Mouse (Mus musculus): ENCODE data around the gene Prr3.
"Not testable (repeated sequence)": the region's sequence is repeated elsewhere in the genome, so short reads cannot be mapped to it uniquely, and the experiment has no call there.

Gene Prr3

GRCm38 (mm10) chr17:36014977-36015376, 34.9 kb upstream of the Prr3 start:
- H3K27me3 ChIP-seq (ENCODE audit: control insufficient read depth, insufficient read depth, low read length, poor library complexity, severe bottlenecking), result no peaks in the 10 kb centered on the region
- no peak for DNase-seq (ENCODE audit: low read depth, low spot score)
- peaks cover 21% of the 10 kb centered on the region for H3K36me3 ChIP-seq (ENCODE audit: control insufficient read depth, insufficient read depth, low read length, poor library complexity, severe bottlenecking)

DNA sequence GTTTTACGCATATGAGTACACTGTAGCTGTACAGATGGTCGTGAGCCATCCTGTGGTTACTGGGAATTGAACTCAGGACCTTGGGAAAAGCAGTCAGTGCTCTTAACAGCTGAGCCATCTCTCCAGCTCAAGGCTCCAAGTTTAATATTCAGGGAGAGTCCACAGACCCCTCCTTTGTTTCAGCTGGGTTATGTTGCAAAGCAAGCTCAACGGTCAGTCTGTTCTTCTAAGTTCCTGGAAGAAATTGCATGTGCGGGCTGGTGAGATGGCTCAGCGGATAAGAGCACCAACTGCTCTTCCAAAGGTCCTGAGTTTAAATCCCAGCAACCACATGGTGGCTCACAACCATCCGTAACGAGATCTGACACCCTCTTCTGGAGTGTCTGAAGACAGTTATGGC, 24.4 kb upstream of the Prr3 start:
- not testable (repeated sequence) for H3K27me3 ChIP-seq (ENCODE audit: control insufficient read depth, insufficient read depth, low read length, poor library complexity, severe bottlenecking); DNase-seq (ENCODE audit: low read depth, low spot score); H3K36me3 ChIP-seq (ENCODE audit: control insufficient read depth, insufficient read depth, low read length, poor library complexity, severe bottlenecking)

GRCm38 (mm10) chr17:36003331-36003730, 23.3 kb upstream of the Prr3 start:
- Histone ChIP-seq H3K36me3 (ENCODE audit: control insufficient read depth, insufficient read depth, low read length, poor library complexity, severe bottlenecking) (no peaks in the 10 kb centered on the region), H3K27me3 (ENCODE audit: control insufficient read depth, insufficient read depth, low read length, poor library complexity, severe bottlenecking) (no peaks in the 10 kb centered on the region)
- DNase-seq (ENCODE audit: low read depth, low spot score), result no peak

DNA sequence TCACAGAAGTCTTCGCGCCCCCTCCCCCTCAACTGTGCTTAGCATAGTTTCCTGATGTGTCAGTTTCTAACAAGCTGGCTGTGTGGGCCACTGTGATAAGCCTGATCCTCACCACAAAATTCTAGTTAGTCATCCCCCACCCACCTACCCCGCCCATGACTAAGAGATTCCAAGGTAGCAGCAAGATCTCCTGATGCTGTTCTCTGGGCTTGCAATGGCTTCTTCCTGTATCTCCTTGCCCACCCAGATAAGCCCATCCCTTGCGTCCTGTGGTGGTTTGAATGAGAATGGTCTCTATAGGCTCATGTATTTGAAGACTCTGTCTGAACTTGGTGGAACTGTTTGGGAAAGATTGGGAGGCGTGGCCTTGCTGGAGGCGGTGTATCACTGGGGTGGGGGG, 21.9 kb upstream of the Prr3 start:
- H3K27me3 ChIP-seq (ENCODE audit: control insufficient read depth, insufficient read depth, low read length, poor library complexity, severe bottlenecking), result no peaks in the 10 kb centered on the region
- no peaks in the 10 kb centered on the region for H3K36me3 ChIP-seq (ENCODE audit: control insufficient read depth, insufficient read depth, low read length, poor library complexity, severe bottlenecking)
- peak; percentile 20 for DNase-seq (ENCODE audit: low read depth, low spot score)

DNA sequence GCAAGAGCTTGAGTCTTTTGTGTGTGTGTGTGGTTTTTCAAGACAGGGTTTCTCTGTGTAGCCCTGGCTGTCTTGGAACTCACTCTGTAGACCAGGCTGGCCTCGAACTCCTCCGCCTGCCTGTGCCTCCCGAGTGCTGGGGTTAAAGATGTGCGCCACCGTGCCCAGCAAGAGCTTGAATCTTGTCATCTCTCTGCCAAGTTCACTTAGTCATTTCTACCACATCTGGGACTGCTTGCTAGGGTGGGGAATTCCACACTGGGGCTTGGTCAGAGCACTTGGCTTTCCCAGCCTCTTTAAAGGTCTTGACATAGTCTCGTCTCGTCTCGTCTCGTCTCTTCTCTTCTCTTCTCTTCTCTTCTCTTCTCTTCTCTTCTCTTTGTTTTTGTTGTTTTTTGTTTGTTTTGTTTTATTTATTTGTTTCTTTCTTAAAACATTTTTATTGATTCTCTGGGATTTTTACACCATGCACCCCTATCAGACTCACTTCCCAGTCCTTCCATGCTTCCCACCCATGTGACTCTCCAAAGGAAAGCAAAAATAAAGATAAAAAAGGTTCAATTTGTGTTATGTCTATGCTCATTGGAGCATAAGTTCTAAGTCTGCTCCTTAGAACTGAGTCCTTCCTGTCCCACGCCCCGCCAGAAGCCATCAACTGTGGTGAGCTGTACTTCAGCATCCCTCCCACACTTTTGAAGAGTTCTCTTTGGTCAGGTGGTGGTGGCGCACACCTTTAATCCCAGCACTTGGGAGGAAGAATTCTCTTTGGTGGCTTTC, 21.3 kb upstream of the Prr3 start:
- H3K27me3 ChIP-seq (ENCODE audit: control insufficient read depth, insufficient read depth, low read length, poor library complexity, severe bottlenecking), result no peaks in the 10 kb centered on the region
- peak; percentile 51 for DNase-seq (ENCODE audit: low read depth, low spot score)
- H3K36me3 ChIP-seq (ENCODE audit: control insufficient read depth, insufficient read depth, low read length, poor library complexity, severe bottlenecking), result no peaks in the 10 kb centered on the region

GRCm38 (mm10) chr17:36000349-36000748, 20.3 kb upstream of the Prr3 start:
- DNase-seq (ENCODE audit: low read depth, low spot score), result peak; percentile 31
- H3K27me3 ChIP-seq (ENCODE audit: control insufficient read depth, insufficient read depth, low read length, poor library complexity, severe bottlenecking), result no peaks in the 10 kb centered on the region
- no peaks in the 10 kb centered on the region for H3K36me3 ChIP-seq (ENCODE audit: control insufficient read depth, insufficient read depth, low read length, poor library complexity, severe bottlenecking)

- peak; percentile 85 for DNase-seq (ENCODE audit: low read depth, low spot score)
- no peaks in the 10 kb centered on the region for H3K27me3 ChIP-seq (ENCODE audit: control insufficient read depth, insufficient read depth, low read length, poor library complexity, severe bottlenecking)
- no peaks in the 10 kb centered on the region for H3K36me3 ChIP-seq (ENCODE audit: control insufficient read depth, insufficient read depth, low read length, poor library complexity, severe bottlenecking)
These were observed 19.3 kb upstream of the Prr3 start for GRCm38 (mm10) chr17:35999356-35999755.

DNA sequence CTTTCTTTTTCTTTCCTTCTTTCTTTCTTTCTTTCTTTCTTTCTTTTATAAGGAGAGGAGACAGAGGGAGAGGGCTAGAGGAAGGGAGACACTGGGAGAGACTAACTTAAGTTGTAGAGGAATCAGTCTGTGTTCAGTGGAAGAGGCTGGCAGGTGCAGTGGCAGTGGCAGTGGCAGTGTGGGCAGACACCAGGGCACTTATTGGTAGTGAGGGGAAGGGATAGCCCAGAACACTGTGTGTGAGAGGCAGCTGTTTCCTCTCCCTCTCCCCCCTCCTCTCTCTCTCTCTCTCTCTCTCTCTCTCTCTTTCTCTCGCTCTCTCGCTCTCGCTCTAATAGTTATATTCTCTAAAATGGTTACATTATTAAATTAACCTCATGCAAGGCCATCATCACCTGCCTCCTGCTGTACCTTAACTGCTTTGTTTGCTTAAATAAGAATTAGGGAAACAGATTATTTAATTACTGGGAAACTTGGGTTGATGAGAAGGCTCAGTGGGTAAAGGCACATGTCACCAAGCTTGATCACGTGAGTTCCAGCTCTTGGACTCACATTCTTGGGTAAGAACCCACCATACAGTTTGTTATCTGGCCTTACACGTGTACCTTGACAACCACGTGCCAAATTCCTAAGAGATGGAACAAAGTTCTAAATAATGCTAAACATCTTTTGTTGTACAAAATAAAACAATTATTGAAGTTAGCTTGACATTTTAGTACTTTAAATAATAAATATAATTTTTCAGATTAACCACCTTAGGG, 18.7 kb upstream of the Prr3 start:
- no peaks in the 10 kb centered on the region for H3K36me3 ChIP-seq (ENCODE audit: control insufficient read depth, insufficient read depth, low read length, poor library complexity, severe bottlenecking)
- H3K27me3 ChIP-seq (ENCODE audit: control insufficient read depth, insufficient read depth, low read length, poor library complexity, severe bottlenecking), result no peaks in the 10 kb centered on the region
- DNase-seq (ENCODE audit: low read depth, low spot score), result peak; percentile 65

DNA sequence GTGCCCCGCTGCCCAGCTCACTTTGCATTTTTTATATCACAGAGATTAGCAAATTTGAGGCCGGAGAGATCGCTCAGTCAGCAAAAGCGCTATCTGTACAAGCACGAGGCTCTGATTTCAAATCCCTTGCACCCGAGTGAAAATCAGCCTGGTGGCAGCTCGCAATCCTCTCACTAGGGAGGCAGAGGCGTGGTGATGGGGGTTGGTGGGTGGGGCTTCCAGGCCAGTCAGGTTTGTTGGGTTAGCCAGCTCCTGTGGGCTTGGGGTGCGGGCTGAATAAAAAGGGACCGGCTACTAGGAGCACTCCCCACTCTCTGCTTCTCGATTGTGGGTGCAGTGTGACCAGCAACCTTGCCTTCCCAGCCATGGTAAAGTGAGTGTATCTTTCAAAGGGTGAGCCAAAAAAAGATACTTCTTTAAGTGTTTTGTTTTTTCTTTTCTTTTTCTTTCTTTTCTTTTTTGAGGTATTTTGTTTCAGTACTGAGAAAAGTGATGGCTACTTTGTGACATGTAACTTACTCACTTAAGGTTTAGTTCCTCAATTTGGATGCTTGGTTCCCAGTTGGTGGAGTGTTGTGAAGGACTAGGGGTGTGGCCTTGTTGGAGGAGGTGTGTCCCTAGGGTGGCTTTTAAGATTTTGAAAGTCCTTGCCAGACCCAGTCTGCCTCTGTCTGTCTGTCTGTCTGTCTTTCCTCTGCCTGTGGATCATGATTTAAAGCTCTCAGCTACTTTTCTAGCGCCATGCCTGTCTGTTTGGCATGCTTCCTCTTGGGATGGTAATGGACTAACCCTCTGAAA, 17.9 kb upstream of the Prr3 start:
- peak; percentile 90 for DNase-seq (ENCODE audit: low read depth, low spot score)
- Histone ChIP-seq H3K27me3 (ENCODE audit: control insufficient read depth, insufficient read depth, low read length, poor library complexity, severe bottlenecking) (no peaks in the 10 kb centered on the region), H3K36me3 (ENCODE audit: control insufficient read depth, insufficient read depth, low read length, poor library complexity, severe bottlenecking) (no peaks in the 10 kb centered on the region)

DNA sequence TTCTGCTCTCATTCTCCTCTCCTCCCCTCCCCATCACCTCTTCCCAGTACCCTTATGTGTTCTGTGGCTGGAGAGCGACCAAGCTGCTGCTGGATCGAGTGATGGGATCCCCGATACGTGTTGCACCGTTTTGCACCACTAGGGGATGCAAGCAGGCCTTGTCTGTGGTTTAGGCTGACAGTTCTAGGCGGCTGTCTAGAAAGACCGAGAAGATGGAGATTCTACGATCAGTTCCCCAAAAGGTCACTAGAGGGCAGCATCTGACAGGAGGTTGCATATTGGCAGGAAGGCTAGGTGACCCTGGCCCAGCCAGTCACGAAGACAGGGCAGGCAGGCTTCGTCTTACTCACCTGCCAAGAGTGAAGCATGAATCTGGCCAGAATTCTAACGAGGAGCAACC, 16.9 kb upstream of the Prr3 start:
- DNase-seq (ENCODE audit: low read depth, low spot score), result peak; percentile 99
- Histone ChIP-seq H3K27me3 (ENCODE audit: control insufficient read depth, insufficient read depth, low read length, poor library complexity, severe bottlenecking) (no peaks in the 10 kb centered on the region), H3K36me3 (ENCODE audit: control insufficient read depth, insufficient read depth, low read length, poor library complexity, severe bottlenecking) (no peaks in the 10 kb centered on the region)

GRCm38 (mm10) chr17:35994879-35995240, 14.8 kb upstream of the Prr3 start:
- DNase-seq (ENCODE audit: low read depth, low spot score), result no peak
- Histone ChIP-seq H3K27me3 (ENCODE audit: control insufficient read depth, insufficient read depth, low read length, poor library complexity, severe bottlenecking) (no peaks in the 10 kb centered on the region), H3K36me3 (ENCODE audit: control insufficient read depth, insufficient read depth, low read length, poor library complexity, severe bottlenecking) (no peaks in the 10 kb centered on the region)

- peak; percentile 93 for DNase-seq (ENCODE audit: low read depth, low spot score)
- Histone ChIP-seq H3K27me3 (ENCODE audit: control insufficient read depth, insufficient read depth, low read length, poor library complexity, severe bottlenecking) (no peaks in the 10 kb centered on the region), H3K36me3 (ENCODE audit: control insufficient read depth, insufficient read depth, low read length, poor library complexity, severe bottlenecking) (no peaks in the 10 kb centered on the region)
These were observed 14.3 kb upstream of the Prr3 start for GRCm38 (mm10) chr17:35994175-35994878.

GRCm38 (mm10) chr17:35993675-35994074, 13.6 kb upstream of the Prr3 start:
- Histone ChIP-seq H3K36me3 (ENCODE audit: control insufficient read depth, insufficient read depth, low read length, poor library complexity, severe bottlenecking) (peaks cover 1% of the 10 kb centered on the region; the same call in 1 of the 2 replicates), H3K27me3 (ENCODE audit: control insufficient read depth, insufficient read depth, low read length, poor library complexity, severe bottlenecking) (no peaks in the 10 kb centered on the region)
- peak; percentile 93 for DNase-seq (ENCODE audit: low read depth, low spot score)

DNA sequence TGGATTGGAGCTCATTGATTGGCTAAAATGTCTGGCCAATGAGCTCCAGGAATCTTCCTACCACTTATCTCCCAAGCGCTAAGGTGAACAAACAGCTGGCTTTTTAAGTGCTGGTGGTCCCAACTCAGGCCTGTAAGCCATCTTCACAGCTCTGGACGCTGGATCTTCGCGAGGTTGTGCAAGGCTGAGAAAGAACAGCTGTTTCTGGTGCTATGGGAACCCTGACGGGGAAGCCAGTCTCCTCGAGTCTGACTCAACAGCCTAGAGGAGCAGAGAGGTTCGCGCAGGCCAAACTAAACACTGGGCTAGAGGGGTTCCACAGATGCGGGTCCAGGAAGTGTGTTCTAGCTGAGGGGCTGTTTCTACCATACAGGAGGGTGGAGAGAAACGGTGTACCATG, 11.7 kb upstream of the Prr3 start:
- DNase-seq (ENCODE audit: low read depth, low spot score), result no peak
- no peaks in the 10 kb centered on the region for H3K27me3 ChIP-seq (ENCODE audit: control insufficient read depth, insufficient read depth, low read length, poor library complexity, severe bottlenecking)
- peaks cover 2% of the 10 kb centered on the region; the same call in 1 of the 2 replicates for H3K36me3 ChIP-seq (ENCODE audit: control insufficient read depth, insufficient read depth, low read length, poor library complexity, severe bottlenecking)

Measured in splenic B cell, adult 2 months (primary cell).